Mouse (Mus musculus): ENCODE measurements around the gene Aatk. TPM values are rescaled to one million over a fixed set of nuclear protein-coding genes. Genes with fewer than 3 reads are reported as not detected.

Aatk gene
- polyA plus RNA-seq (2014; fragmentation: Nextera tagmentation; extraction: Ambion mirVana) = 1.3 TPM in 2 replicates

DNA sequence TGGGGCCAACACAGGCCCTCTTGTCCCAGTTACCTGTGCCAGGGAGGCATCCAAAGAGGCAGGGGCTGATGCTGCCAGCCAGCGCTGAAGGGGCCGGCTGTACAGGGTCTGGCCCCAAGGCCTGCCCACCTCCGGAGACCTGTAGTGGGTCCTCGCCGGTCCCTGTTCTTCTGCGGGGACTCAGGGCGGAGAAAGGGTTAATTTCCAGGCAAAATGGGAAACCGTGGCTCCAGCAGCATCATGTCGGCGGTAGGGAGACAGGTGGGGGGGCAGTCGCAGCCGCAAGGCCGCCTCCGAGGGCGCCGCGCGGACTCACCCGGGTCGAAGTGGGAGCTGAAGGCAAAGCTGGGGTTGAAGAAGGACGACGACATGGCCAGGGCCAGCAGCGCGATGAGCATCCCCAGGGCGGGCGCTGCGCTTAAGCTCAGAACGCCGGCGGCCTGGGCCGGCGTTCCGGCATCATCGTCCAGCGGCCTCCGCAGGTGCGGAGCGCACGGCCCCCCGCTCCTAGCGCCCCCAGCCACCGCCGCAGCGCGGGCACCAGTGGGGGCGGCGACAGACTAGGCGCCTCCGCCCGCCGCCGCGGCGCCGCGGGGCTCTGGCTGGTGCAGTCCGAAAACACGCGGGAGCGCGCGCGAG, at the start of gene Aatk:
Gene Aatk, minus strand, starts transcription at position 615 of the 639 bp plus-strand sequence.
- 1% methylated on average over 52 of the region's 63 CpGs for WGBS
- Histone ChIP-seq H3K4me1 (ENCODE audit: control insufficient read depth, insufficient read depth, low read length) (peaks cover 19% of the 10 kb centered on the region), H3K27me3 (ENCODE audit: control insufficient read depth, insufficient read depth, low read length) (peaks cover 24% of the 10 kb centered on the region; the same call in 1 of the 2 replicates), H3K9me3 (ENCODE audit: control insufficient read depth, low read length) (no peaks in the 10 kb centered on the region), H3K36me3 (ENCODE audit: control insufficient read depth, insufficient read depth, low read length) (no peaks in the 10 kb centered on the region), H3K4me3 (ENCODE audit: low read depth, low read length) (peak within 1 kb of the TSS; percentile 62), H3K9ac (ENCODE audit: low read length) (peak within 1 kb of the TSS; percentile 78), H3K4me2 (peak within 1 kb of the TSS; percentile 97), H3K27ac (ENCODE audit: low read depth, low read length) (peak within 1 kb of the TSS; percentile 9; the same call in 1 of the 2 replicates)
- ATAC-seq (ENCODE audit: low FRiP score) = peak; percentile 20; the same call in 1 of the 2 replicates
- peak; percentile 95 for DNase-seq (ENCODE audit: low spot score, missing footprints)

DNA sequence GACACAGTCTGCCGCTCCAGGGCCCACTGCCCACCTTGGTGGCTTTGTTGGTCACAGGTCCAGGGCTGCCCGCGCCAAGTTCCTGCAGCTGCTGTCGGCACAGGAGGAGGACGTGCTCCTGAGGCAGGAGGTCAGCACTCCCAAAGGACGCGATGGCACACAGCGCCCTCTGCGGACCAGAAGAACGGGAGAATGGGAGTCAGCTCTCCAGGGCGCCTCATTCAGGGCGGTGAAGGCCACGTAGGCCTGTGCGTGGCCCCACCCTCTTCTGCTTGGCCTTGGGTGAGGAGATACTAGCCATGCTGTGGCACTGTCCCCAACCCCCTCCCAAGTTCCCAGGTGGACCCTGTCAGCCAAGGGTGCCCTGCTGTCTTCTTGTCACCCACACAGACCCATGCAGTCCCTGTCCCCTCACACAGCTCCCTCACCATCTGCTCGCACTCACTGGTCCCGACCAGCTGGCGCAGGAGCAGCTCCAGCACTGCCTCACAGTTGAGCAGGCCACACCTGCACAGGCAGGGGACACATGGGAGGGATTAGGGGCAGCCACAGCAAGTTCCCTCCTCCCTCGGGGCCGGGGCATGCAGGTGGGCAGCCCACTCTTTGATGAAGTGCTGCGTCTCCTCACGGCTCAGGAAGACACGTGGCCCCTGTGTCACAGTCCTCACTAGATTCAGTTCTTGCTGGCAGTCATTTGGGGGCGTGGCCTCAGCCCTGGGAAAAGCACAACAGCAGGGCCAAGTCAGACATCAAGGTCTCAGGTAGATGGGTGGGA, 46.0 kb upstream of the Aatk start:
- Histone ChIP-seq H3K27ac (ENCODE audit: low read depth, low read length) (no peak overlapping the region), H3K4me2 (no peak overlapping the region), H3K4me1 (ENCODE audit: control insufficient read depth, insufficient read depth, low read length) (peaks cover 8% of the 10 kb centered on the region), H3K9ac (ENCODE audit: low read length) (no peak overlapping the region), H3K4me3 (ENCODE audit: low read depth, low read length) (no peak overlapping the region), H3K27me3 (ENCODE audit: control insufficient read depth, insufficient read depth, low read length) (no peaks in the 10 kb centered on the region), H3K36me3 (ENCODE audit: control insufficient read depth, insufficient read depth, low read length) (peaks cover 10% of the 10 kb centered on the region; the same call in 1 of the 2 replicates), H3K9me3 (ENCODE audit: control insufficient read depth, low read length) (no peaks in the 10 kb centered on the region)
- ATAC-seq (ENCODE audit: low FRiP score) (no peak), DNase-seq (ENCODE audit: low spot score, missing footprints) (no peak)
- 81% methylated on average over 23 of the region's 23 CpGs for WGBS

DNA sequence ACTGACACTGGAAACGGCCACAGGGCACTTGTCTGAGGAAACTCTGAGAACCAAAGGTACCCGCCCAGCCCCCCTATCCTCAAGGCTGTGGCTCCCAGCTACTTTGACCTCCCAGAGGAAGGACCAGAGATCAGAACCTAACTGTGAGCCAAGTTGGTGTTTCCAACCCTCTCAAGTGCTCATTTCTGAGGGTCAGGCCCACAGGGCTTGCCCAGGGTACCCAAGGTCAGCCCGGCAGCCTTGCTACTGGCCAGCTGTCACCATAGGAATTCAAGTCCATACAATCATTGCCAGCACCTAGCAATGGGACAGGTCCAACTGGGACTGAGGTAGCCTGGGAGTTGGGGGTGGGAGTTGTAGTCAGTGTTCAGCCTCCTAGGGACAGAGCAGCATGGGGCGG, 43.7 kb upstream of the Aatk start:
- no peak for ATAC-seq (ENCODE audit: low FRiP score)
- no peak overlapping the region for H3K9ac ChIP-seq (ENCODE audit: low read length)
- H3K9me3 ChIP-seq (ENCODE audit: control insufficient read depth, low read length) = no peaks in the 10 kb centered on the region
- H3K4me1 ChIP-seq (ENCODE audit: control insufficient read depth, insufficient read depth, low read length) = peaks cover 5% of the 10 kb centered on the region
- no peak overlapping the region for H3K4me2 ChIP-seq
- DNase-seq (ENCODE audit: low spot score, missing footprints) = no peak
- 91% methylated on average over 4 of the region's 4 CpGs for WGBS
- no peaks in the 10 kb centered on the region for H3K27me3 ChIP-seq (ENCODE audit: control insufficient read depth, insufficient read depth, low read length)
- H3K27ac ChIP-seq (ENCODE audit: low read depth, low read length) = no peak overlapping the region
- H3K36me3 ChIP-seq (ENCODE audit: control insufficient read depth, insufficient read depth, low read length) = peaks cover 10% of the 10 kb centered on the region; the same call in 1 of the 2 replicates
- no peak overlapping the region for H3K4me3 ChIP-seq (ENCODE audit: low read depth, low read length)

DNA sequence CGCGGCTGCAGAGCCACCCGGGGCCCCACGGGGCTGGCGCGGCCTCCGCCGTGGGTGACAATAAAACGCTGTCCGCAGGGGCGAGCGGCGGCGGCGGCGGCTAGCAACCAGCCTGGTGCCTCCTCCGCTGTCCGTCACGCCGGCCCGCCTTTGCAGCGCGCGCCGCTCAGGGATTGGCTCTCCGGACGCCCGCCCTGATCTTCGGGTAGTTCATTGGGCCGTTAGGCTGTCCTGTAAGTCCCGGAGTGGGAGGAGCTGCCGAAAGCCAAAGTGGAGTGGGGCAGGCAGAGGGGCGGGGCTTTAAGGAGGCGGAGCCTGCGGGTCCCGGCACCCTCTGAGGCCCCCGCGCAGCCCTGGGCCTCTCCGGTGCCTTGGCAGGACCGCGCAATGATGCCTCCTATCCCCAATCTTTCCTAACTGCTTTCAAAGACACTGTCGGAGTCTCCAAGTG, 39.8 kb upstream of the Aatk start, which contains the start of gene Cep131:
Gene Cep131, minus strand, starts transcription at position 126 of the 451 bp plus-strand sequence.
- H3K4me2 ChIP-seq = peak within 1 kb of the TSS; percentile 86
- peak within 1 kb of the TSS; percentile 97 for H3K9ac ChIP-seq (ENCODE audit: low read length)
- under 1% methylated on average over 42 of the region's 42 CpGs for WGBS
- H3K27me3 ChIP-seq (ENCODE audit: control insufficient read depth, insufficient read depth, low read length) = no peaks in the 10 kb centered on the region
- H3K4me3 ChIP-seq (ENCODE audit: low read depth, low read length) = peak within 1 kb of the TSS; percentile 97
- ATAC-seq (ENCODE audit: low FRiP score) = peak; percentile 98
- peaks cover 11% of the 10 kb centered on the region for H3K4me1 ChIP-seq (ENCODE audit: control insufficient read depth, insufficient read depth, low read length)
- no peaks in the 10 kb centered on the region for H3K9me3 ChIP-seq (ENCODE audit: control insufficient read depth, low read length)
- H3K27ac ChIP-seq (ENCODE audit: low read depth, low read length) = peak within 1 kb of the TSS; percentile 70; the same call in 1 of the 2 replicates
- DNase-seq (ENCODE audit: low spot score, missing footprints) = peak; percentile 99
- H3K36me3 ChIP-seq (ENCODE audit: control insufficient read depth, insufficient read depth, low read length) = peaks cover 6% of the 10 kb centered on the region; the same call in 1 of the 2 replicates

DNA sequence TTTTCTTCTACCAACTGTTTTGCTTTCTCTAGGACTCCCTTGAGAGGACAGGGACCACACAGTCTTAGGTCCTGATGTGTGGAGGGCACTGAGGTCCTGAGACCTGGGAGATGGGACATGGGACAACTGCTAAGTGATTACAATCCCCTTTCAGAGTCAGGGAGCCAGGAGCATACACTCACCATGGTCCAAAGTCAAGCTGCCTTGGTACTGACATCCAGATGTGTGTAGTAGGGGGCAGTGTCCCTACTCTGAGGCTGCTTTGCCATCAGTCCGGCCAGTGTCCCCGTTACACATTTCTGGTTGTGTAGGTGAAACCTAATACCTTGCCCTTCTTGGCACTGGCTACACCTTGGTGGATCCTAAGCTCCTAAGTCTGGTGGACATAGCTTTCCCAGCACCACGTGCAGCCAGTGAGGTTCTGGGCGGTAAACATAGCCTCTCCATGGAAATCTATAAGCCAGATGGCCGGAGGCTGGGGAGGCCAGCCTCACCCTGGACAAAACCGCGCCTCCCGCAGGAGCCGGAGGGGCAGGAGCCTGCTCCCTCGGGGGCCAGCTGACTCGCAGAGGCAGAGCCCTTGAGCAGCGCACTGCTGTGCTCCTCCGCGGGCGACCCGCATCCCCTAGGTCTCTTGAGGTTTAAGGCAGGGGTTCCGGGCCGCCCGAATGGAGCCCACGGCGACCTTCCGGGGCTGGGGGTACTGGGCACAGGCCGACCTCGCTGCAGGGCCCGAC, 39.1 kb upstream of the Aatk start:
- DNase-seq (ENCODE audit: low spot score, missing footprints) = peak; percentile 91
- Histone ChIP-seq H3K9me3 (ENCODE audit: control insufficient read depth, low read length) (no peaks in the 10 kb centered on the region), H3K4me2 (peak overlapping the region; percentile 86), H3K9ac (ENCODE audit: low read length) (peak overlapping the region; percentile 97), H3K27me3 (ENCODE audit: control insufficient read depth, insufficient read depth, low read length) (no peaks in the 10 kb centered on the region), H3K4me1 (ENCODE audit: control insufficient read depth, insufficient read depth, low read length) (peaks cover 11% of the 10 kb centered on the region), H3K36me3 (ENCODE audit: control insufficient read depth, insufficient read depth, low read length) (peaks cover 6% of the 10 kb centered on the region; the same call in 1 of the 2 replicates), H3K27ac (ENCODE audit: low read depth, low read length) (peak overlapping the region; percentile 70; the same call in 1 of the 2 replicates), H3K4me3 (ENCODE audit: low read depth, low read length) (peak overlapping the region; percentile 97)
- no peak for ATAC-seq (ENCODE audit: low FRiP score)
- WGBS = under 1% methylated on average over 25 of the region's 25 CpGs

DNA sequence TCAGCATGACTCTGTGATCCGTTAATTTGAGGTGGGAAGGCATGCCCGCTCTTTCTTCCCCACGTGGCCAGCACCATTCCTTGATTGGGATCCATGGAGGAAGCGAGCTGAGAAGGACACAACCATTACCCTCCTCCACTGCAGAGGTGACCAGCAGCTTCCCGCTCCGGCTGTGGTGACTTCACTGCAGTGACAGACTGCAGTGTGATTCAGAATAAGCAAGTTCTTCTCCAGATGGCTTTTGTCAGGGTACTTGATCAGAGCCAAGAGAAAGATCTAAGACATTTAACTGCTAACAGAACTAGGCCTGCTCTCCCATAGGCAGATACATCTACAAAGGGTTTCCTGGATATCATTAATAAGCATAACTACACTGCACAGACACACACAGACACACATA, 33.3 kb upstream of the Aatk start:
- no peaks in the 10 kb centered on the region for H3K9me3 ChIP-seq (ENCODE audit: control insufficient read depth, low read length)
- no peak overlapping the region for H3K4me2 ChIP-seq
- no peaks in the 10 kb centered on the region for H3K27me3 ChIP-seq (ENCODE audit: control insufficient read depth, insufficient read depth, low read length)
- no peak overlapping the region for H3K9ac ChIP-seq (ENCODE audit: low read length)
- H3K27ac ChIP-seq (ENCODE audit: low read depth, low read length) = no peak overlapping the region
- H3K4me1 ChIP-seq (ENCODE audit: control insufficient read depth, insufficient read depth, low read length) = peaks cover 2% of the 10 kb centered on the region; the same call in 1 of the 2 replicates
- WGBS = 92% methylated on average over 6 of the region's 6 CpGs
- DNase-seq (ENCODE audit: low spot score, missing footprints) (no peak), ATAC-seq (ENCODE audit: low FRiP score) (no peak)
- peaks cover 14% of the 10 kb centered on the region for H3K36me3 ChIP-seq (ENCODE audit: control insufficient read depth, insufficient read depth, low read length)
- H3K4me3 ChIP-seq (ENCODE audit: low read depth, low read length) = no peak overlapping the region

DNA sequence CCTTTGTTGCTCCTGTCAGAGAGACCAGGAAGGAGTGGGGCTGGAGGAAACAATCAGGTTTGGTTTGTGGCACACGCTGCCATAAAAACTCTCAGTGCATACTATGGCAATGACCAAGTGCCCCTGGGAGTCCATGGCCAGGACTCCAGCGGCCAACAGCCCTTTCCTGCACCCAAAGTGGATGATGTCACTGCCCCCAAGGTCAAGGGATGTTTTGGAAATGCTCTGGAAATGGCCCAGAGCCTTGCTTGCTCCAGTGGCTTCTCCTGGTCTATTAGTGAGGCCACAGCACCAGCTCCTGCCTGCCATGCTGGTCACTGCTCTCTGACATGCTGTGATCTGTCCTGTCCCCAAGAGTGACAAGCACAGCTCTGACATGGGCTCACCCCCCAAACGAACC, 29.2 kb upstream of the Aatk start:
- Histone ChIP-seq H3K27ac (ENCODE audit: low read depth, low read length) (no peak overlapping the region), H3K4me2 (no peak overlapping the region), H3K4me1 (ENCODE audit: control insufficient read depth, insufficient read depth, low read length) (no peaks in the 10 kb centered on the region), H3K36me3 (ENCODE audit: control insufficient read depth, insufficient read depth, low read length) (peaks cover 13% of the 10 kb centered on the region), H3K9me3 (ENCODE audit: control insufficient read depth, low read length) (no peaks in the 10 kb centered on the region), H3K4me3 (ENCODE audit: low read depth, low read length) (no peak overlapping the region), H3K27me3 (ENCODE audit: control insufficient read depth, insufficient read depth, low read length) (no peaks in the 10 kb centered on the region), H3K9ac (ENCODE audit: low read length) (no peak overlapping the region)
- WGBS = 85% methylated on average over 3 of the region's 3 CpGs
- no peak for ATAC-seq (ENCODE audit: low FRiP score)
- DNase-seq (ENCODE audit: low spot score, missing footprints) = no peak

DNA sequence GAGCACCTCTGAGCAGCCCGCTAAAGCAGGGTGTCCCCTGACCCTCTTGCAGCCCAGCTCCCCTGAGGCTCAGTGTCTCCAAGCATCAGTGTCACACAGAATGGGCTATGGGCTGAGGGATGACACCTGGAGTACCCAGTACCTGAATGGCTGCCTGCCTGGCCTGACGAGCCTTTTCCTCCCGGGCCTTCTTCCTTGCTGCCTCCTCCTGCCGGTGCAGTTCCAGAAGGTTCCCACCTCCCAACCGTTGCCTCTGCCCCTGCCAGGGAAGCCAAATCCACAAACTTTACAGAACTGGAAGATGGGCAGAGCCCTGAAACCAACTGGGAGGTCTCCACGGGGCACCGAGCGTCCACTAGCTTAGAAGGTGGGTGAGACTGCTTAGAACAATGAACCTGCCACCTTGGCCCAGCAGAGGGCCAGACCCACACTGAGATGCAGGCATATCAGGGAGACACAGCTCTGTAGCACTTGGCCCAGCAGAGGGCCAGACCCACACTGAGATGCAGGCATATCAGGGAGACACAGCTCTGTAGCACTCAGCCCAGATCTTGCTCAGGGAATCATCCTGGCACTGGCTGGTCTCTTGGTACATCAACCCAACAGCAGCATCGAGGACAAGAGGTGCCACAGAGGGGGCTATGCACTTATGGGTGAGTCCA, 26.1 kb upstream of the Aatk start:
- H3K36me3 ChIP-seq (ENCODE audit: control insufficient read depth, insufficient read depth, low read length) = peaks cover 3% of the 10 kb centered on the region; the same call in 1 of the 2 replicates
- DNase-seq (ENCODE audit: low spot score, missing footprints) = no peak

More for the DNA sequence above, 26.1 kb upstream of the Aatk start:
- H3K4me1 ChIP-seq (ENCODE audit: control insufficient read depth, insufficient read depth, low read length) = no peaks in the 10 kb centered on the region
- no peak overlapping the region for H3K4me2 ChIP-seq
- H3K27ac ChIP-seq (ENCODE audit: low read depth, low read length) = no peak overlapping the region
- H3K27me3 ChIP-seq (ENCODE audit: control insufficient read depth, insufficient read depth, low read length) = no peaks in the 10 kb centered on the region
- ATAC-seq (ENCODE audit: low FRiP score) = no peak
- no peak overlapping the region for H3K4me3 ChIP-seq (ENCODE audit: low read depth, low read length)
- no peaks in the 10 kb centered on the region for H3K9me3 ChIP-seq (ENCODE audit: control insufficient read depth, low read length)
- no peak overlapping the region for H3K9ac ChIP-seq (ENCODE audit: low read length)
- WGBS = 90% methylated on average over 9 of the region's 9 CpGs
